Mouse (Mus musculus) midbrain, embryonic 12.5 days (tissue): Measurements from ENCODE around the gene Nudt5. TPM values are rescaled to one million over a fixed set of nuclear protein-coding genes. Genes with fewer than 3 reads are reported as not detected.

Experiments used
- ATAC-seq: fragments of 200-750 bp; cut with Nextera tagmentation; 2 replicates; pipeline ENCODE4 v1.8.0; 2017; ENCODE audit warnings: low read depth, moderate TSS enrichment, moderate library complexity; ENCODE audit not compliant: low FRiP score
- H3K27ac ChIP-seq: fragments of 300-500 bp; sonication (generic); replicated peaks from 2 replicates; pipeline ENCODE4 v1.5.1; 2016; ENCODE audit warnings: mild to moderate bottlenecking
- H3K27me3 ChIP-seq: fragments of 300-500 bp; sonication (generic); 2 replicates; pipeline ENCODE4 v1.6.1; 2016; ENCODE audit warnings: mild to moderate bottlenecking
- H3K36me3 ChIP-seq: fragments of 300-500 bp; sonication (generic); 2 replicates; pipeline ENCODE4 v1.6.1; 2016
- H3K4me1 ChIP-seq: fragments of 300-500 bp; sonication (generic); 2 replicates; pipeline ENCODE4 v1.6.1; 2016
- H3K4me2 ChIP-seq: fragments of 300-500 bp; sonication (generic); replicated peaks from 2 replicates; pipeline ENCODE4 v1.6.1; 2016; ENCODE audit warnings: mild to moderate bottlenecking, moderate library complexity
- H3K4me3 ChIP-seq: fragments of 300-500 bp; sonication (generic); 2 replicates; pipeline ENCODE4 v1.5.1; 2016; ENCODE audit warnings: mild to moderate bottlenecking
- H3K9ac ChIP-seq: fragments of 300-500 bp; sonication (generic); replicated peaks from 2 replicates; pipeline ENCODE4 v1.6.1; 2016; ENCODE audit warnings: mild to moderate bottlenecking, moderate library complexity
- H3K9me3 ChIP-seq: fragments of 300-500 bp; sonication (generic); 2 replicates; pipeline ENCODE4 v1.6.1; 2016; ENCODE audit warnings: mild to moderate bottlenecking
- WGBS: fragments of 180-500 bp; shearing (Covaris S2); methylation state at CpG from one replicate; pipeline ENCODE4 v1.1.7; 2016; 5-methylcytosine and 5-hydroxymethylcytosine counted together
- polyA plus RNA-seq: library from polyadenylated mRNA; unstranded; fragments of >200 nt; fragmentation: Nextera tagmentation; extraction: Ambion mirVana; gene quantifications from 2 replicates; pipeline ENCODE4 v1.2.1, GENCODE M21; 2016

Gene Nudt5
- polyA plus RNA-seq, 1 experiment from 2014 or later: 73.9 TPM

GRCm38 (mm10) chr2:5888865-5889264 is 44.0 kb downstream of the Nudt5 start:
- Histone ChIP-seq H3K9me3 (no peaks in the 10 kb centered on the region), H3K36me3 (peaks cover 40% of the 10 kb centered on the region), H3K4me1 (no peaks in the 10 kb centered on the region), H3K4me2 (no peak overlapping the region), H3K27ac (no peak overlapping the region), H3K9ac (no peak overlapping the region), H3K27me3 (no peaks in the 10 kb centered on the region), H3K4me3 (no peak overlapping the region)
- WGBS: 89% methylated on average over 5 of the region's 5 CpGs
- ATAC-seq: no peak

- Histone ChIP-seq H3K9me3 (no peaks in the 10 kb centered on the region), H3K9ac (no peak overlapping the region), H3K4me3 (no peak overlapping the region), H3K4me2 (no peak overlapping the region), H3K36me3 (peaks cover 37% of the 10 kb centered on the region), H3K27me3 (no peaks in the 10 kb centered on the region), H3K4me1 (peaks cover 4% of the 10 kb centered on the region; the same call in 1 of the 2 replicates), H3K27ac (no peak overlapping the region)
- ATAC-seq: no peak
- 67% methylated on average over 2 of the region's 2 CpGs for WGBS
Measured at GRCm38 (mm10) chr2:5889412-5889811, 44.6 kb downstream of the Nudt5 start.

GRCm38 (mm10) chr2:5894296-5894695 is 49.5 kb downstream of the Nudt5 start:
- Histone ChIP-seq H3K27me3 (no peaks in the 10 kb centered on the region), H3K4me2 (peak overlapping the region; percentile 57), H3K4me1 (peaks cover 5% of the 10 kb centered on the region; the same call in 1 of the 2 replicates), H3K4me3 (peak overlapping the region; percentile 77), H3K9ac (peak overlapping the region; percentile 91), H3K9me3 (no peaks in the 10 kb centered on the region), H3K36me3 (peaks cover 12% of the 10 kb centered on the region; the same call in 1 of the 2 replicates), H3K27ac (no peak overlapping the region)
- 49% methylated on average over 11 of the region's 11 CpGs for WGBS
- no peak for ATAC-seq

- ATAC-seq: peak; percentile 100
- H3K4me3 ChIP-seq: peak within 1 kb of the TSS; percentile 77
- peak within 1 kb of the TSS; percentile 57 for H3K4me2 ChIP-seq
- no peaks in the 10 kb centered on the region for H3K9me3 ChIP-seq
- H3K4me1 ChIP-seq: peaks cover 5% of the 10 kb centered on the region; the same call in 1 of the 2 replicates
- under 1% methylated on average over 61 of the region's 62 CpGs for WGBS
- peak within 1 kb of the TSS; percentile 91 for H3K9ac ChIP-seq
- H3K36me3 ChIP-seq: peaks cover 12% of the 10 kb centered on the region; the same call in 1 of the 2 replicates
- H3K27me3 ChIP-seq: no peaks in the 10 kb centered on the region
- H3K27ac ChIP-seq: peak within 1 kb of the TSS; percentile 83
Measured at GRCm38 (mm10) chr2:5894843-5895570, 50.2 kb downstream of the Nudt5 start, which contains the start of gene Sec61a2. Gene Sec61a2, minus strand, starts transcription at chr2:5895432.

GRCm38 (mm10) chr2:5900145-5900544 is 55.3 kb downstream of the Nudt5 start:
- 52% methylated on average over 5 of the region's 5 CpGs for WGBS
- no peaks in the 10 kb centered on the region for H3K27me3 ChIP-seq
- H3K4me1 ChIP-seq: no peaks in the 10 kb centered on the region
- H3K4me2 ChIP-seq: no peak overlapping the region
- peaks cover 4% of the 10 kb centered on the region; the same call in 1 of the 2 replicates for H3K36me3 ChIP-seq
- ATAC-seq: no peak
- no peak overlapping the region for H3K4me3 ChIP-seq
- H3K27ac ChIP-seq: no peak overlapping the region
- H3K9me3 ChIP-seq: no peaks in the 10 kb centered on the region
- H3K9ac ChIP-seq: no peak overlapping the region

DNA sequence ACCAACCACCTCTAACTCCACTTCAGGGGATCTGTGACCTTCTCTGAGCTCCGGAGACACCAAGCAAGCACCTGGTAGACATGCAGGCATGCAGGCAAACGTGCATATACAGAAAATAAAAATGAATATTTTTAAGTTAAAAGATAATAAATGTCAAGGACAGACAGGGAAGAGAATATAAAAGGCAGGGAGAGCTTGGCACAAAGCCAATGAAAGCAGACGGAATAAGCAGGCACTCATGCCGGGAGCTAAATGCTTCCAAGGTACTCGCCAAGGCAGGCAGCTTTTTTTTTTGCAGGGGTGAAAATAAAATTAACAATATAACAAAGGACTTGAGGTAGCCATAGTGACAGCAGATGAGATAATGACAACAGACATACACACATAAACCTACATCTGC is 61.3 kb downstream of the Nudt5 start:
- Histone ChIP-seq H3K27ac (no peak overlapping the region), H3K36me3 (peaks cover 11% of the 10 kb centered on the region; the same call in 1 of the 2 replicates), H3K27me3 (no peaks in the 10 kb centered on the region), H3K4me2 (no peak overlapping the region), H3K9me3 (no peaks in the 10 kb centered on the region), H3K4me1 (no peaks in the 10 kb centered on the region), H3K9ac (no peak overlapping the region), H3K4me3 (no peak overlapping the region)
- ATAC-seq: no peak
- WGBS: 62% methylated on average over 5 of the region's 5 CpGs

GRCm38 (mm10) chr2:5906625-5907024 is 61.8 kb downstream of the Nudt5 start:
- H3K4me1 ChIP-seq: no peaks in the 10 kb centered on the region
- ATAC-seq: no peak
- no peak overlapping the region for H3K4me2 ChIP-seq
- no peak overlapping the region for H3K27ac ChIP-seq
- no peaks in the 10 kb centered on the region for H3K9me3 ChIP-seq
- H3K9ac ChIP-seq: no peak overlapping the region
- H3K27me3 ChIP-seq: no peaks in the 10 kb centered on the region
- H3K36me3 ChIP-seq: peaks cover 11% of the 10 kb centered on the region; the same call in 1 of the 2 replicates
- 45% methylated on average over 3 of the region's 3 CpGs for WGBS
- no peak overlapping the region for H3K4me3 ChIP-seq

- H3K4me2 ChIP-seq: no peak overlapping the region
- peaks cover 7% of the 10 kb centered on the region; the same call in 1 of the 2 replicates for H3K36me3 ChIP-seq
- H3K27ac ChIP-seq: no peak overlapping the region
- no peak overlapping the region for H3K9ac ChIP-seq
- no peak for ATAC-seq
- H3K27me3 ChIP-seq: no peaks in the 10 kb centered on the region
- H3K4me3 ChIP-seq: no peak overlapping the region
- 61% methylated on average over 16 of the region's 16 CpGs for WGBS
- no peaks in the 10 kb centered on the region for H3K4me1 ChIP-seq
- no peaks in the 10 kb centered on the region for H3K9me3 ChIP-seq
Measured at GRCm38 (mm10) chr2:5911282-5911965, 66.6 kb downstream of the Nudt5 start.

Other genes starting within 250 kb of the Nudt5 start
- gene Camk1d, start 130.5 kb upstream of the Nudt5 start, polyA plus RNA-seq: 2.8 and 3.2 TPM in 2 replicates
- gene Cdc123, start 145 bp downstream of the Nudt5 start, polyA plus RNA-seq: 348 and 349 TPM in 2 replicates
- 1.7 and 2.3 TPM in 2 replicates for gene Gm13199, start 17.9 kb downstream of the Nudt5 start, polyA plus RNA-seq
- gene Sec61a2, start 50.4 kb downstream of the Nudt5 start, polyA plus RNA-seq: 87.5 and 91.8 TPM in 2 replicates
- gene Dhtkd1, start 97.8 kb downstream of the Nudt5 start, polyA plus RNA-seq: 5.5 and 6.1 TPM in 2 replicates
- gene Upf2, start 106.5 kb downstream of the Nudt5 start, polyA plus RNA-seq: 13.1 and 13.4 TPM in 2 replicates